8 mouse cellular contexts compared by ENCODE assay signal in genomic region chr5:122627243-122627642, GRCm38 (mm10). TPM values are rescaled to one million over a fixed set of nuclear protein-coding genes. Genes with fewer than 3 reads are reported as not detected.
A peak's percentile ranks its signal among the peaks of the same experiment; 100 is the strongest.
DNase-seq lines count a peak whose midpoint lies in the region; ATAC-seq lines count a peak whose summit lies in the region.

No protein-coding gene starts in this region.

- H3K9ac ChIP-seq in embryonic facial prominence, embryonic 12.5 days: no peak overlapping the region
- no peak overlapping the region for H3K9ac ChIP-seq in limb, embryonic 13.5 days

- H3K27ac ChIP-seq in embryonic facial prominence, embryonic 12.5 days: no peak overlapping the region
- no peak overlapping the region for H3K27ac ChIP-seq in limb, embryonic 13.5 days

- H3K27me3 ChIP-seq in embryonic facial prominence, embryonic 12.5 days: no peaks in the 10 kb centered on the region
- H3K27me3 ChIP-seq in limb, embryonic 13.5 days: no peaks in the 10 kb centered on the region

- no peak overlapping the region for H3K4me2 ChIP-seq in embryonic facial prominence, embryonic 12.5 days (replicated peaks)
- H3K4me2 ChIP-seq in limb, embryonic 13.5 days (replicated peaks): no peak overlapping the region

- H3K4me3 ChIP-seq in embryonic facial prominence, embryonic 12.5 days: no peak overlapping the region
- no peak overlapping the region for H3K4me3 ChIP-seq in limb, embryonic 13.5 days

- peak; percentile 78 for DNase-seq in A20 (ENCODE audit: low read depth, low spot score)
- peak; percentile 90 to 94 for DNase-seq in adrenal gland, postnatal 36 days
- peak; percentile 74 to 90 for DNase-seq in heart, adult 9 months (ENCODE audit: low spot score in 2 of 2)
- peak; percentile 91 for DNase-seq in kidney, adult 9 months
- peak; percentile 43 to 74 for DNase-seq in monocyte, adult 2 months (ENCODE audit: low read depth in 1 of 2, low spot score in 2 of 2)
- DNase-seq in spleen, postnatal 36 days (ENCODE audit: low spot score in 2 of 2): peak; percentile 67 to 78

- 0 out of 2 replicates have a peak, but pooled peaks have one; percentile 47 for ATAC-seq in embryonic facial prominence, embryonic 12.5 days (ENCODE audit: insufficient number of reproducible peaks, insufficient read depth, low FRiP score, low TSS enrichment)
- ATAC-seq in limb, embryonic 13.5 days (ENCODE audit: low FRiP score, low read depth): peak; percentile 54; the same call in 1 of the 2 replicates

- H3K4me1 ChIP-seq in embryonic facial prominence, embryonic 12.5 days: 0 out of 2 replicates have a peak, but pooled peaks cover 2% of the 10 kb centered on the region
- no peaks in the 10 kb centered on the region for H3K4me1 ChIP-seq in limb, embryonic 13.5 days

- no peaks in the 10 kb centered on the region for H3K9me3 ChIP-seq in embryonic facial prominence, embryonic 12.5 days
- no peaks in the 10 kb centered on the region for H3K9me3 ChIP-seq in limb, embryonic 13.5 days

- H3K36me3 ChIP-seq in embryonic facial prominence, embryonic 12.5 days: no peaks in the 10 kb centered on the region
- no peaks in the 10 kb centered on the region for H3K36me3 ChIP-seq in limb, embryonic 13.5 days

- WGBS in embryonic facial prominence, embryonic 12.5 days: 40% methylated on average over 2 of the region's 2 CpGs
- WGBS in limb, embryonic 13.5 days: 44% methylated on average over 2 of the region's 2 CpGs

RNA-seq across cellular contexts. Expression of gene Ift81, which starts 12.9 kb away (rescaled TPM):
- total RNA-seq in adrenal gland, postnatal 36 days (2021): 10 to 100 TPM in 1 of 2 experiments, 1 to 10 TPM in 1; 9.7 to 19.0 TPM
- polyA plus RNA-seq in embryonic facial prominence, embryonic 12.5 days (2016; fragmentation: Nextera tagmentation; extraction: Ambion mirVana): 43.5 and 44.9 TPM in 2 replicates
- 48.7 and 50.7 TPM in 2 replicates for polyA plus RNA-seq in limb, embryonic 13.5 days (2015; fragmentation: Nextera tagmentation; extraction: Ambion mirVana)

RNA-seq across cellular contexts. Expression of gene P2rx7, which starts 16.5 kb away (rescaled TPM):
- total RNA-seq in adrenal gland, postnatal 36 days (2021): 1 to 10 TPM; 2.1 to 2.3 TPM
- 0.74 and 0.96 TPM in 2 replicates for polyA plus RNA-seq in embryonic facial prominence, embryonic 12.5 days (2016; fragmentation: Nextera tagmentation; extraction: Ambion mirVana)
- polyA plus RNA-seq in limb, embryonic 13.5 days (2015; fragmentation: Nextera tagmentation; extraction: Ambion mirVana): 1.2 TPM in 2 replicates
